Mouse (Mus musculus) stomach, adult 2 months (tissue): ENCODE measurements around the gene Rhox2b. TPM values are rescaled to one million over a fixed set of nuclear protein-coding genes. Genes with fewer than 3 reads are reported as not detected.

ENCODE experiments used
- polyA plus RNA-seq: library from polyadenylated mRNA; depleted of rRNA; stranded (reverse); fragments of >200 nt; gene quantifications from 2 replicates; pipeline ENCODE4 v1.2.3, GENCODE M21; 2012; rRNA removed

Rhox2b gene
- not detected in 2 replicates for polyA plus RNA-seq

GRCm38 (mm10) chrX:37411767-37412166, at the start of gene Rhox2b:
Gene Rhox2b, plus strand, starts transcription at chrX:37412067.

GRCm38 (mm10) chrX:37379728-37380127, 32.1 kb upstream of the Rhox2b start, which contains the start of gene Rhox3a2:
Gene Rhox3a2, plus strand, starts transcription at chrX:37380028.

GRCm38 (mm10) chrX:37390548-37390947, 21.3 kb upstream of the Rhox2b start, which contains the start of gene Rhox4a2:
Gene Rhox4a2, plus strand, starts transcription at chrX:37390848.

GRCm38 (mm10) chrX:37432194-37432593, 20.3 kb downstream of the Rhox2b start, which contains the start of gene Rhox4b:
Gene Rhox4b, plus strand, starts transcription at chrX:37432494.

GRCm38 (mm10) chrX:37453380-37453779, 41.5 kb downstream of the Rhox2b start, which contains the start of gene Rhox2c:
Gene Rhox2c, plus strand, starts transcription at chrX:37453680.

GRCm38 (mm10) chrX:37458285-37458684, 46.4 kb downstream of the Rhox2b start, which contains the start of gene Rhox3c:
Gene Rhox3c, plus strand, starts transcription at chrX:37458585.

Other genes with a start within 250 kb of the Rhox2b start
- gene Akap14, start 243.2 kb upstream of the Rhox2b start, polyA plus RNA-seq = not detected in 2 replicates
- gene Ndufa1, start 220.9 kb upstream of the Rhox2b start, polyA plus RNA-seq = 46.5 and 66.5 TPM in 2 replicates
- gene Rnf113a1, start 220.8 kb upstream of the Rhox2b start, polyA plus RNA-seq = 0.28 and 0.75 TPM in 2 replicates
- gene Gm9, start 201.0 kb upstream of the Rhox2b start, polyA plus RNA-seq = not detected in 2 replicates
- not detected in 2 replicates for gene Rhox1, start 189.8 kb upstream of the Rhox2b start, polyA plus RNA-seq
- not detected in 2 replicates for gene Rhox2a, start 167.1 kb upstream of the Rhox2b start, polyA plus RNA-seq
- gene Rhox3a, start 162.1 kb upstream of the Rhox2b start, polyA plus RNA-seq = not detected in 2 replicates
- not detected in 2 replicates for gene Rhox4a, start 146.7 kb upstream of the Rhox2b start, polyA plus RNA-seq
- not detected in 2 replicates for gene Rhox3a2, start 32.0 kb upstream of the Rhox2b start, polyA plus RNA-seq
- not detected in 2 replicates for gene Rhox4a2, start 21.2 kb upstream of the Rhox2b start, polyA plus RNA-seq
- gene Rhox4b, start 20.4 kb downstream of the Rhox2b start, polyA plus RNA-seq = not detected in 2 replicates
- gene Rhox2c, start 41.6 kb downstream of the Rhox2b start, polyA plus RNA-seq = not detected in 2 replicates
- gene Rhox3c, start 46.5 kb downstream of the Rhox2b start, polyA plus RNA-seq = not detected in 2 replicates
- not detected in 2 replicates for gene Rhox4c, start 68.3 kb downstream of the Rhox2b start, polyA plus RNA-seq
- not detected in 2 replicates for gene Rhox2d, start 81.4 kb downstream of the Rhox2b start, polyA plus RNA-seq
- not detected in 2 replicates for gene Rhox4d, start 102.3 kb downstream of the Rhox2b start, polyA plus RNA-seq
- gene Rhox2e, start 118.4 kb downstream of the Rhox2b start, polyA plus RNA-seq = not detected in 2 replicates
- not detected in 2 replicates for gene Rhox3e, start 130.0 kb downstream of the Rhox2b start, polyA plus RNA-seq
- gene Rhox4e, start 145.3 kb downstream of the Rhox2b start, polyA plus RNA-seq = not detected in 2 replicates
- gene Rhox2f, start 159.3 kb downstream of the Rhox2b start, polyA plus RNA-seq = not detected in 2 replicates
- not detected in 2 replicates for gene Rhox3f, start 168.9 kb downstream of the Rhox2b start, polyA plus RNA-seq
- gene Rhox4f, start 195.6 kb downstream of the Rhox2b start, polyA plus RNA-seq = not detected in 2 replicates
- gene Rhox3g, start 216.5 kb downstream of the Rhox2b start, polyA plus RNA-seq = not detected in 2 replicates
- not detected in 2 replicates for gene Rhox2g, start 231.4 kb downstream of the Rhox2b start, polyA plus RNA-seq
- not detected in 2 replicates for gene Rhox4g, start 239.3 kb downstream of the Rhox2b start, polyA plus RNA-seq